Mouse (Mus musculus) layer of hippocampus, postnatal 10 days (tissue): ENCODE data around the gene Agl. TPM values are rescaled to one million over a fixed set of nuclear protein-coding genes. Genes with fewer than 3 reads are reported as not detected.
"Not testable (repeated sequence)": the region's sequence is repeated elsewhere in the genome, so short reads cannot be mapped to it uniquely, and the experiment has no call there.

Source experiments
- DNase-seq, 2 experiments: peaks; one replicate each; pipeline ENCODE4 v3.0.0; 2021; ENCODE audit warnings: low spot score in 2 of 2
- total RNA-seq, 2 experiments: library from RNA; stranded (reverse); gene quantifications; 2 replicates each; pipeline ENCODE4 v1.2.3; 2021

The Agl gene
- total RNA-seq, 2 experiments from 2014 or later: 28.6 to 31.0 TPM

GRCm38 (mm10) chr3:116816674-116817215 lies 8.8 kb upstream of the Agl start:
- DNase-seq: no peak

GRCm38 (mm10) chr3:116815916-116816315 lies 8.0 kb upstream of the Agl start:
- DNase-seq: no peak

- no peak for DNase-seq
Observed at GRCm38 (mm10) chr3:116815305-116815797, 7.4 kb upstream of the Agl start.

GRCm38 (mm10) chr3:116812946-116813345 lies 5.0 kb upstream of the Agl start:
- no peak for DNase-seq

GRCm38 (mm10) chr3:116810351-116810750 lies 2.4 kb upstream of the Agl start:
- not testable (repeated sequence) for DNase-seq

GRCm38 (mm10) chr3:116809221-116809620 lies 1.3 kb upstream of the Agl start:
- DNase-seq: no peak

GRCm38 (mm10) chr3:116808507-116809217 lies 696 bp upstream of the Agl start:
- DNase-seq: no peak

GRCm38 (mm10) chr3:116805866-116806265 lies 2.1 kb downstream of the Agl start:
- no peak for DNase-seq

GRCm38 (mm10) chr3:116804746-116805285 lies 3.1 kb downstream of the Agl start:
- DNase-seq: no peak

- DNase-seq: no peak
Observed at GRCm38 (mm10) chr3:116801755-116802154, 6.2 kb downstream of the Agl start.

- no peak for DNase-seq
Observed at GRCm38 (mm10) chr3:116798821-116799510, 9.0 kb downstream of the Agl start.

GRCm38 (mm10) chr3:116788851-116789250 lies 19.1 kb downstream of the Agl start:
- DNase-seq: no peak

- DNase-seq: no peak
Observed at GRCm38 (mm10) chr3:116786543-116786942, 21.4 kb downstream of the Agl start.

- DNase-seq: no peak
Observed at GRCm38 (mm10) chr3:116785820-116786219, 22.1 kb downstream of the Agl start.

- DNase-seq: no peak
Observed at GRCm38 (mm10) chr3:116784811-116785210, 23.2 kb downstream of the Agl start.

GRCm38 (mm10) chr3:116784290-116784689 lies 23.7 kb downstream of the Agl start:
- DNase-seq: no peak

- no peak for DNase-seq
Observed at GRCm38 (mm10) chr3:116776961-116777360, 31.0 kb downstream of the Agl start.

- DNase-seq: no peak
Observed at GRCm38 (mm10) chr3:116773836-116774235, 34.1 kb downstream of the Agl start.

- no peak for DNase-seq
Observed at GRCm38 (mm10) chr3:116771597-116771996, 36.4 kb downstream of the Agl start.

- not testable (repeated sequence) for DNase-seq
Observed at GRCm38 (mm10) chr3:116766963-116767362, 41.0 kb downstream of the Agl start.

GRCm38 (mm10) chr3:116752818-116753217 lies 55.1 kb downstream of the Agl start:
- DNase-seq: no peak
